Mouse (Mus musculus): Measurements from ENCODE around the gene Akap14. TPM values are rescaled to one million over a fixed set of nuclear protein-coding genes. Genes with fewer than 3 reads are reported as not detected.

The Akap14 gene
- 0.16 TPM in 1 of 2 replicates, not detected in the other for polyA plus RNA-seq (2015; fragmentation: Nextera tagmentation; extraction: Ambion mirVana)

GRCm38 (mm10) chrX:37168742-37169141 lies at the start of gene Akap14:
Gene Akap14, minus strand, starts transcription at chrX:37168842.

GRCm38 (mm10) chrX:37210941-37211340 lies 42.3 kb upstream of the Akap14 start, which contains the start of gene Gm9:
Gene Gm9, minus strand, starts transcription at chrX:37211041.

GRCm38 (mm10) chrX:37191105-37191743 lies 22.6 kb upstream of the Akap14 start, which contains the start of the genes Ndufa1 and Rnf113a1:
Gene Ndufa1, minus strand, starts transcription at chrX:37191163.
Gene Rnf113a1, plus strand, starts transcription at chrX:37191245.

GRCm38 (mm10) chrX:37126671-37127358 lies 41.8 kb downstream of the Akap14 start, which contains the start of gene Nkap:
Gene Nkap, plus strand, starts transcription at chrX:37126795.

GRCm38 (mm10) chrX:37110193-37110880 lies 58.3 kb downstream of the Akap14 start, which contains the start of gene Upf3b:
Gene Upf3b, minus strand, starts transcription at chrX:37110322.

Other genes starting within 250 kb of the Akap14 start
- 19.3 and 19.9 TPM in 2 replicates for gene Sept6, start 177.0 kb downstream of the Akap14 start, polyA plus RNA-seq (2015; fragmentation: Nextera tagmentation; extraction: Ambion mirVana)
- 0.33 and 0.66 TPM in 2 replicates for gene Sowahd, start 120.0 kb downstream of the Akap14 start, polyA plus RNA-seq (2015; fragmentation: Nextera tagmentation; extraction: Ambion mirVana)
- 810 and 1,409 TPM in 2 replicates for gene Rpl39, start 83.4 kb downstream of the Akap14 start, polyA plus RNA-seq (2015; fragmentation: Nextera tagmentation; extraction: Ambion mirVana)
- 13.0 and 17.0 TPM in 2 replicates for gene Upf3b, start 58.5 kb downstream of the Akap14 start, polyA plus RNA-seq (2015; fragmentation: Nextera tagmentation; extraction: Ambion mirVana)
- 11.6 and 12.9 TPM in 2 replicates for gene Nkap, start 42.0 kb downstream of the Akap14 start, polyA plus RNA-seq (2015; fragmentation: Nextera tagmentation; extraction: Ambion mirVana)
- gene Ndufa1, start 22.3 kb upstream of the Akap14 start, polyA plus RNA-seq (2015; fragmentation: Nextera tagmentation; extraction: Ambion mirVana): 789 and 799 TPM in 2 replicates
- 8.5 and 9.6 TPM in 2 replicates for gene Rnf113a1, start 22.4 kb upstream of the Akap14 start, polyA plus RNA-seq (2015; fragmentation: Nextera tagmentation; extraction: Ambion mirVana)
- gene Gm9, start 42.2 kb upstream of the Akap14 start, polyA plus RNA-seq (2015; fragmentation: Nextera tagmentation; extraction: Ambion mirVana): not detected in 2 replicates
- not detected in 2 replicates for gene Rhox1, start 53.4 kb upstream of the Akap14 start, polyA plus RNA-seq (2015; fragmentation: Nextera tagmentation; extraction: Ambion mirVana)
- not detected in 2 replicates for gene Rhox2a, start 76.1 kb upstream of the Akap14 start, polyA plus RNA-seq (2015; fragmentation: Nextera tagmentation; extraction: Ambion mirVana)
- not detected in 2 replicates for gene Rhox3a, start 81.1 kb upstream of the Akap14 start, polyA plus RNA-seq (2015; fragmentation: Nextera tagmentation; extraction: Ambion mirVana)
- not detected in 2 replicates for gene Rhox4a, start 96.5 kb upstream of the Akap14 start, polyA plus RNA-seq (2015; fragmentation: Nextera tagmentation; extraction: Ambion mirVana)
- gene Rhox3a2, start 211.2 kb upstream of the Akap14 start, polyA plus RNA-seq (2015; fragmentation: Nextera tagmentation; extraction: Ambion mirVana): not detected in 2 replicates
- not detected in 2 replicates for gene Rhox4a2, start 222.0 kb upstream of the Akap14 start, polyA plus RNA-seq (2015; fragmentation: Nextera tagmentation; extraction: Ambion mirVana)
- not detected in 2 replicates for gene Rhox2b, start 243.2 kb upstream of the Akap14 start, polyA plus RNA-seq (2015; fragmentation: Nextera tagmentation; extraction: Ambion mirVana)

Data from adrenal gland, postnatal 0 days (tissue).